Mouse (Mus musculus): ENCODE data around the gene Hoxa6. TPM values are rescaled to one million over a fixed set of nuclear protein-coding genes. Genes with fewer than 3 reads are reported as not detected.
A peak's percentile ranks its signal among the peaks of the same experiment; 100 is the strongest.

Gene Hoxa6
- total RNA-seq (2021): 1 to 10 TPM; 1.3 to 1.8 TPM
- long read RNA-seq, experiment 1: 0 reads
- long read RNA-seq, experiment 2: 0 reads

GRCm38 (mm10) chr6:52208072-52208867 lies at the start of gene Hoxa6:
Hoxa6 (minus strand) TSS chr6:52208722.
- peak; percentile 36 to 40 for DNase-seq
- intact Hi-C loops (cut with DNase I): loop anchor here (5.0 kb wide), 2 partner anchors 46 to 336 kb away; partner anchors contain the start of gene Hoxa2

DNA sequence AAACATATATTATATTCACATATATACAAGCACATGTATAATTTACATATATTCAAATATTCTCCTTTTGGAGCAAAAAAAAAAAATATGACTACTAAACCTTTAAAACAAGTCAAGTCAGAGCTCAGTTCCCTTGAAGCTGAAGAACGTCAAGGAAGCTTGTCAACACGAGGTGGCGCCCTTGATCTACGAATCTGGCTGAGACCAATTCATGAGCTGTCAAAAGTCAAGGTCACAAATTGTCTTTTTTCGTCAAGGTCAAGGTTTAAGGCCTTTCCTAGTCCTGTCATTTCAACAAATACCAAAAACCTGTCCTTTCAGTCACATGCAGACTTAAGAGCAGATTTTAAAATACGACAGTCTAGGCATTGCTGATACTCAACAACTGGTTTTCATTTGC lies 48.4 kb upstream of the Hoxa6 start:
- DNase-seq: peak; percentile 78 to 79

DNA sequence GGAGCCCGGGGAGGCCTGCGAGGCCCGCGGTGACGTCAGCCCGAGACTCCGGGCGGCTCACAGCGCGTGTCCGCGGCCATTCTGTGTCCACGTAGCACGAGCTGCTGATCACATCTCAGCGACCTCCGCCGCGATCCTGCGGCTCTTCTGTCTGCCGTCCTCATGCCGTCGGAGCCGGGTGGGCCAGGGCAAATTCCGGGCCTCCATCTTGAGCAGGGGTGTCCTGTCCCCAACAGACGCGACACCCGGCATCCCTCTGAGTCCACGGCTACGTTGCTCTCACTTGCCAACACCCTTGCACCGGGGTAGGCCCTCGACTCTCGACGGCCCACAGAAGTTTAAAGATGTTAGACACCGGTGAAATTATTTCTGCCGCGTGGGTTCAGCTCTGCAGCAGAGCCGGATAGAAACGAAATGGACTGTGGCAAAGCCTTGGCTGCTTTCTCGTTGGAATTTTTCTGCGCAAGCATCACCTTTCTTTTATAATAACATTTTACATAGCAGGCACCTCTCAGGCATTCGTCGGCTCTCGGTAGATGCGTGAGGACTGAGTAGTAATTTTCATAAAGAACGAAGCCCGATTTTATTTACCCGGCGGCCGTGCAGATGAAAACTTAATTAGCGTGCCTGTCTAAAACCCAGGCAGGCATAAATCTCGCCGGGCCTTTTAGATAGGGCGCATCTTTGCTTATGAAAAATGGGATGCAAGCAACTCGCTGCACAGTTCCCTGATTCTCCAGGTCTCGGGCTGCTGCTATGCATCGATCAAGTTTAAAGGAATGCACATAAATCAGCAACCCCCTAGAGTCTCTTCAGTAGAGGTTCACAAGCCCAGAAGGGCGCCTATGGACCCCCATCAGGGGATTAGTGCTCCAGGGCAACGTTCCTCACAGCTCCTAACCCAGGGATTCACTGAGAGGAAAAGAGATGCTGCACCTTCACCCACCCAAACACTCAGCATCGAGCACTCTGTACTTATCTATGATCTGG lies 45.3 kb upstream of the Hoxa6 start:
- DNase-seq: peak in 1 of 2 experiments; percentile 51
- intact Hi-C loops (cut with DNase I): no loop called here

More for the DNA sequence above, 48.4 kb upstream of the Hoxa6 start:
- intact Hi-C loops (cut with DNase I): loop anchor here (5.0 kb wide), 3 partner anchors 455 to 665 kb away; partner anchors contain the start of gene Tax1bp1

- intact Hi-C loops (cut with DNase I): no loop called here
- DNase-seq: no peak
These were observed 44.4 kb upstream of the Hoxa6 start for GRCm38 (mm10) chr6:52252775-52253376.

DNA sequence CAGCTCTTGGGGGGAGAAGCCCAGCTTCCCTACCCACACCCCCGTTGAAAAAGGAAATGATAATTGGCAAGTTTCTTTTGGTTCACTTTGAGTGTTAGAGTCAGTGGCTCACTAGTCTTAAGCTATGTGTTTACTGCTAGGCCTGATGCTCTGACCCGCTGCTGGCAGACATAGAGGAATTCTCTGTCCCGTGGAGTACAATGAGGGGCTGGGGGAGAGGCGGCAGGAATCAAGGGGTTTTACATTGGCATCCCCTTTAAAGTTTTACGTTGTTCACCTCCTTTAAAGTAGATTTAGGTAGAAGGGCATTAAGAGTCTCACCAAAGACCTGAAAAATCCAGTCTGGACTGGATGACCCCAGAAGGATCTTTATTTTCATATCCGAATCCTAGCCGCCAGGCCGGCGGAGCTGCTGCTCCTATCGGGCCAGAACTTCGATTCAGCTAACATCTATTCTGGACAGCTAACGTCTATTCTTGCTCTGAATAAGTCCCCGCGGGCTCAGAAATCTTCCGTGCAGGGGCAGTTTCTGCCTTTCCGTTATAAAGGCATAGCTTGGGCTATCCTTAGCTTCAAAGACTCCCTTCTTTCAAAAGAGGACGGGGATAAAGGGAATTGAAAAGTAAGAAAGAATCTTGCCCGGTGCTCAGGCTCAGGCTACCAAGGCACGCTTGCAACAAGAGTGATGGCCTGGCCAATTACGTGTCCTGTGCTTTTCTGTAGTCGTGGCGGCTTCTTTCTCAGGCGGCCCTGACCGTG lies 43.7 kb upstream of the Hoxa6 start:
- intact Hi-C loops (cut with DNase I): no loop called here
- DNase-seq: no peak

- intact Hi-C loops (cut with DNase I): no loop called here
- no peak for DNase-seq
These were observed 42.8 kb upstream of the Hoxa6 start for GRCm38 (mm10) chr6:52251177-52251879.

DNA sequence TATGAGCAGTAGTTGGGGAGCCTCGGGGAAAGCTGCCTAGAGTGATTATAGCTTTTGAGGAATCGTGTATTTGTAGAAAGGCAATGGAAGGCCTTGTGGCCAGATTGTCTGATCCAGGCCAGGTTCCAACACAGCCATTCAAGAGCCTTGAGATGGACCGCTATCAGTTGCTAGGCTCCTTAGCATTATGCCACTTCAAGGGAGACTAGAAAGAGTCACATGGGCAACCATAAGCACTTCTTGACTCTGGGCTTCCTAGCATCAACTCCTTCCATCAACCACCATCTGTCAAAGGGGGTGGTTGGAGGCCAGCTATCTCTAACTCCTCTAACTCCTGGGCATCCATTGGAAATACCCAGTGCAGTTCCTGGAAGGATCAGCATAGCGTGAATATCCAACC lies 41.3 kb upstream of the Hoxa6 start:
- intact Hi-C loops (cut with DNase I): no loop called here
- DNase-seq: no peak

DNA sequence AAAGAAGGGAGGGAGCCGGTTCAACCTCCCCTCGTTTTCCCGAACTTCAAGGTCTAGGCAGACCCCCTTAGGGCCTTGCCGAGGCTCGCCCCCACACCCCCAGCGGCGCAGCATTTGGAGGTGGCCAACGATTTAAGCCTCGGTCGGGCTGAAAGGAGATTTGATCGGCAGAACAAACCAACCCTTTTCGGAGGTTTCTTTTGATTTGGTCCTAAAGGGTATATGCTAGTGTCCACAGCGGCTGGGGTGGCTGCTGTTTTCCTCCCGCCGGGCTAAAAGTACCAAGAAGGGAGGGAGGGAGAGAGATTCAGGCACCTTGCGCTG lies 40.9 kb upstream of the Hoxa6 start:
- DNase-seq: no peak
- intact Hi-C loops (cut with DNase I): no loop called here

- intact Hi-C loops (cut with DNase I): no loop called here
- no peak for DNase-seq
These were observed 40.3 kb upstream of the Hoxa6 start for GRCm38 (mm10) chr6:52248638-52249414.

GRCm38 (mm10) chr6:52247766-52248637 lies 39.5 kb upstream of the Hoxa6 start:
- no peak for DNase-seq
- intact Hi-C loops (cut with DNase I): no loop called here

- no peak for DNase-seq
- intact Hi-C loops (cut with DNase I): no loop called here
These were observed 38.4 kb upstream of the Hoxa6 start for GRCm38 (mm10) chr6:52246916-52247315.

GRCm38 (mm10) chr6:52246403-52246803 lies 37.9 kb upstream of the Hoxa6 start:
- intact Hi-C loops (cut with DNase I): no loop called here
- peak in 1 of 2 experiments; percentile 51 for DNase-seq

DNA sequence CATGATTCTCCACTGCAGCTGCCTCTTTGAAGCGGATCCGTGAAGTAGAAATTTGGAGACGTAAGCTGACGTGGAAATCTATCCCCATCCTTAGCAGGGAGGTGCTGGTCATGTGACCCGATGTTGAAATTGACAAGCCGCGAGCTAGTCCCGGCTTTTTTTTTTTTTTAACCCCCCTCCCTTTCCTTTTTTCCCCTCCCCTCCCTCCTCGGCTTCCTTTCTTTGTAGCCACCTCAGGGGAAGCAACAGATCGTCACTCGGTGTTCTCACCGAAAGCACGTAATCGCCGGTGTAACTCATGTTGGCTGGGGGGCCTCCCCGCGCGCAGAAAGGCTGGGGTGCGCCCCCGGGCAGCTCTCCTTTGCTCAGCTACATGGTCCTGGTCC lies 37.2 kb upstream of the Hoxa6 start, which contains the start of gene Hoxa11:
Gene Hoxa11 (minus strand): TSS at position 54 of the 386 bp plus-strand sequence.
- intact Hi-C loops (cut with DNase I): no loop called here

DNA sequence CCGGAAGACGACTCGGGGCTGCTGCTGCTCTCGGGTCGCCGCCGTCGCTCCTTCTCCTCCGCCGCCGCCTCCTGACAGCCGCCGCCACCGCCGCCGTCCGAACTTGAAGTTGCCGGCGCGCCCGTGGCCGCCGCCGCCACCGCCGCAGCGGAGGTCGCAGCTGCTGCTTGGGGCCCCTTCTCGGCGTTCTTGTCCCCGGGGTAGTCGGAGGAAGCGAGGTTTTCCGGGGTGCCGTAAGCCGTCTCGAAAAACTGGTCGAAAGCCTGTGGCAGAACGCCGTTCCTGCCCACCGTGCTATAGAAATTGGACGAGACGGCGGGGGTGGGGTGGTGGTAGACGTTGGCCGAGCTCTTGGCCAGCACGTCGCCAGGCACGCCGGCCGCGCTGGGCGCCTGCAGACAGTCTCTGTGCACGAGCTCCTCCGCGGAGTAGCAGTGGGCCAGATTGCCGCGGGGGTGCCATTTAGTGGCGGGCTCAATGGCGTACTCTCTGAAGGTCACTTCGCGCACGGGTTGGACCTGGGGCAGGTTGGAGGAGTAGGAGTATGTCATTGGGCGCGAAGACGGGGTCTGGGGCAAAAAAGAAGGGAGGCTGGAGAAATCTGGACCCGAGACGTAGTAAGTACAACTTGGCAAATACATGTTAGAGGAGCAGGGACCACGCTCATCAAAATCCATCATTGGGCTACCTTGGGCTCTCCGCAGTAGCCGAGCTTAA lies 36.7 kb upstream of the Hoxa6 start:
- intact Hi-C loops (cut with DNase I): no loop called here

More for the DNA sequence above, 37.2 kb upstream of the Hoxa6 start, which contains the start of gene Hoxa11:
- DNase-seq: peak in 1 of 2 experiments; percentile 35

DNA sequence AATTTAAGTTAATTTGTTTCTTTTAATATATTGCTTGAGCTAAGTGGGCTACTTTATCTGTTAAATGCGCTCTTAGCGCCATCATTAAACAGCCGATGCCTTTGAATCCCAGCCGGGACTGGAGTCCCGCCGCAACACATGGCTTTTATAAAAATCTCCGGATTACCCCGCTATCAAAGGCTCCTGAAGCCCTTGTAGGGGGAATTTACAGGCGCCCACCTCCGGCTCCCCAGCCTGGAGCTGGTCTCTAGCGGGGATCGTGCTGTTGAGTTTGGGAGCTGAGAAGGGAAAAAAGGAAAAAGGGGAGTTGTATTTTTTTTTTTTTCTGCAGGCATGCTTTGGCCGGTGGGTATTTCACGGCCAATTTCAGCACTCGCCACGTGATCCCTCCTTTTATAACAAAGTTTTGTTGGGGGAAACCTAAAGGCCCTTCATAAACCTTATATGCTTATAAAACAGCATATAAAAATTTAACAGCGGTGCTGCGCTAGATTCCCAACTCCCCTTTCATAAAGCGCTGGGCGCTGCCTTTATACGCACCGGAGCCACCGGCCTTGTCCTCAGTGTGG lies 36.0 kb upstream of the Hoxa6 start:
- no peak for DNase-seq
- intact Hi-C loops (cut with DNase I): no loop called here

More for the DNA sequence above, 36.7 kb upstream of the Hoxa6 start:
- peak in 1 of 2 experiments; percentile 57 for DNase-seq

DNA sequence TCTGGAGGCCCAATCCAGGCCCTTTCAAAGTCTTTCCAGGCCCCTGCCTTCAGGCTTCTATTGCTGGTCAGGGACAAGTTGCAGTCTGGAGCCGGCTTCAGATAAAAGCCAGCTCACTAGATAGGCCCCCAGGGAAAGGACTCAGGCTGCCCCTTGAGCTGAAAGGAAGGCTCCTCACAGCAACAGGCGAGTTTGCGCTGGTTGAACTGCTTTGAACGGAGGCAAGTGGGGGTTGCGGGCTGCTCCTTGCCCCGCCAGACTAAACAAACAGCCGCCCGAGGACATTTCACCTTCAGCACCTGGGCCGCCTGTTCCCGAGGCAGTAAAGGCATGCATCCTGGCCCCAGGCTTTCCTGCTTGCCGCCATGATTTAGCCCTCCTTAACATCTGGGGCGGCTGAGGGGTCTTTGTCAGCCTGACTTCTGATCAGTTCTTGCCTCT lies 35.2 kb upstream of the Hoxa6 start:
- intact Hi-C loops (cut with DNase I): no loop called here
- DNase-seq: no peak

Data from gastrocnemius, postnatal 36 days (tissue).